Mouse (Mus musculus) central nervous system, embryonic 18 days (tissue): Measurements from ENCODE around the gene Kalrn. TPM values are rescaled to one million over a fixed set of nuclear protein-coding genes. Genes with fewer than 3 reads are reported as not detected.

Experiments
- polyA plus RNA-seq: library from polyadenylated mRNA; depleted of rRNA; stranded (reverse); fragments of >200 nt; gene quantifications from 2 replicates; pipeline ENCODE4 v1.2.3, GENCODE M21; 2012; rRNA removed

Gene Kalrn
- polyA plus RNA-seq: 40.0 and 40.3 TPM in 2 replicates

GRCm38 (mm10) chr16:34573151-34573802 lies at the start of gene Kalrn:
TSS of gene Kalrn (minus strand) at chr16:34573532.

GRCm38 (mm10) chr16:33966538-33967282 lies 606.6 kb downstream of the Kalrn start, which contains the start of gene Umps:
TSS of gene Umps (minus strand) at chr16:33967038.

Other genes with a start within 250 kb of the Kalrn start
- not detected in 2 replicates for gene Ropn1, start 76.4 kb upstream of the Kalrn start, polyA plus RNA-seq
- 4.7 and 4.8 TPM in 2 replicates for gene Ccdc14, start 117.1 kb upstream of the Kalrn start, polyA plus RNA-seq
- 5.5 and 7.1 TPM in 2 replicates for gene Mylk, start 171.7 kb upstream of the Kalrn start, polyA plus RNA-seq